Mouse (Mus musculus): ENCODE measurements at regions not wholly inside any gene's neighbourhood (a gene's known extent, or its start where the extent isn't known, plus 50 kb on each side); places are given as distances from the start of the nearest gene placed in this dataset.

- TF ChIP-seq CTCF (IDR thresholded peaks at IDR 0.05; ENCODE audit: low read depth, low read length): no peak
- TF ChIP-seq POLR2AphosphoS5 (IDR thresholded peaks at IDR 0.05; ENCODE audit: insufficient replicate concordance, low read depth, low read length): no peak
- TF ChIP-seq GATA1 (IDR thresholded peaks at IDR 0.05; ENCODE audit: borderline replicate concordance, low read length): no peak
- no peak for TF ChIP-seq TAL1 (conservative IDR thresholded peaks at IDR 0.05; ENCODE audit: low read depth, low read length)
- no peak for TF ChIP-seq GATA2 (IDR thresholded peaks at IDR 0.05; ENCODE audit: borderline replicate concordance, low read depth, low read length)
Measured at GRCm38 (mm10) chr13:111936081-111936857, 127.5 kb upstream of the Map3k1 start.

Measured in G1E (cell line).